Mouse (Mus musculus): ENCODE measurements at regions not wholly inside any gene's neighbourhood (a gene's known extent, or its start where the extent isn't known, plus 50 kb on each side); places are given as distances from the start of the nearest gene placed in this dataset.

- no peak overlapping the region for H3K9ac ChIP-seq (ENCODE audit: insufficient read depth, low read depth)
- no peaks in the 10 kb centered on the region for H3K36me3 ChIP-seq (replicated peaks in 1 of 2; ENCODE audit: control insufficient read depth in 1 of 2, insufficient read depth in 1 of 2, low read length in 1 of 2)
- no peak for TF ChIP-seq USF2 (conservative IDR thresholded peaks at IDR 0.05; ENCODE audit: low read depth, low read length)
- no peak for TF ChIP-seq USF1 (IDR thresholded peaks at IDR 0.05; ENCODE audit: low read depth, low read length)
- no peak for TF ChIP-seq POLR2AphosphoS2 (IDR thresholded peaks at IDR 0.05; ENCODE audit: low read depth, low read length)
- TF ChIP-seq POLR2A (IDR thresholded peaks at IDR 0.05; ENCODE audit: low read depth, low read length): no peak
- no peak for TF ChIP-seq EP300 (IDR thresholded peaks at IDR 0.05; ENCODE audit: low read length)
- TF ChIP-seq E2F4 (IDR thresholded peaks at IDR 0.05; ENCODE audit: insufficient replicate concordance, low read depth, low read length): no peak
- no peak for TF ChIP-seq MAFK (IDR thresholded peaks at IDR 0.05; ENCODE audit: insufficient replicate concordance, low read length)
- no peak for TF ChIP-seq KAT2A (IDR thresholded peaks at IDR 0.05; ENCODE audit: insufficient replicate concordance, low read length)
- no peak for TF ChIP-seq CHD1 (IDR thresholded peaks at IDR 0.05; ENCODE audit: low read depth, low read length)
- TF ChIP-seq ELF1 (IDR thresholded peaks at IDR 0.05; ENCODE audit: low read depth, low read length): no peak
- no peak for TF ChIP-seq RCOR1 (conservative IDR thresholded peaks at IDR 0.05; ENCODE audit: low read depth, low read length)
- TF ChIP-seq TBP (conservative IDR thresholded peaks at IDR 0.05; ENCODE audit: low read depth, low read length): no peak
- no peak for TF ChIP-seq JUN (IDR thresholded peaks at IDR 0.05; ENCODE audit: insufficient read depth, low read depth, low read length)
- no peak for TF ChIP-seq MAX (IDR thresholded peaks at IDR 0.05; ENCODE audit: low read length)
- TF ChIP-seq ETS1 (conservative IDR thresholded peaks at IDR 0.05; ENCODE audit: low read depth, low read length): no peak
- TF ChIP-seq ZMIZ1 (IDR thresholded peaks at IDR 0.05; ENCODE audit: low read depth, low read length): no peak
- in situ Hi-C loops (cut with MboI; ENCODE audit: low pct_ligation_motif_present, low pct_unique_long_range_greater_than_20kb, low sequenced_read_pairs): loop anchor here (25.0 kb wide), 1 partner anchor 166 kb away; no protein-coding TSS in a partner anchor
- no peaks in the 10 kb centered on the region for H3K9me3 ChIP-seq (replicated peaks; ENCODE audit: low read length)
- no peak overlapping the region for H3K4me3 ChIP-seq (replicated peaks in 1 of 3; ENCODE audit: low read depth in 2 of 3, low read length in 2 of 3, poor library complexity in 1 of 3)
- DNase-seq (ENCODE audit: extremely low read depth): no peak
- H3K4me2 ChIP-seq (ENCODE audit: insufficient read depth, low read depth, poor library complexity, severe bottlenecking): no peak overlapping the region
- no peaks in the 10 kb centered on the region for H3K79me2 ChIP-seq (replicated peaks; ENCODE audit: control insufficient read depth, extremely low read depth, insufficient read depth, poor library complexity, severe bottlenecking)
- H3K4me1 ChIP-seq (ENCODE audit: control insufficient read depth in 1 of 2, insufficient read depth in 2 of 2): peaks cover 0 to 2% of the 10 kb centered on the region in 2 experiments; a peak in 1 of 4 replicates
- no peak overlapping the region for H3K27ac ChIP-seq (ENCODE audit: insufficient read depth, low read depth)
- dilution Hi-C loops (cut with MboI; ENCODE audit: extremely low pct_ligation_motif_present, extremely low pct_unique_long_range_greater_than_20kb, low sequenced_read_pairs): no loop called here
- H3K27me3 ChIP-seq (replicated peaks): peaks cover 85% of the 10 kb centered on the region
These were observed 184.5 kb downstream of the Matn1 start for GRCm38 (mm10) chr4:131128646-131129045.

- TF ChIP-seq BHLHE40 (IDR thresholded peaks at IDR 0.05; ENCODE audit: low read depth, low read length) (no peak), USF1 (IDR thresholded peaks at IDR 0.05; ENCODE audit: low read depth, low read length) (no peak), MYC (IDR thresholded peaks at IDR 0.05; ENCODE audit: low read depth, low read length) (no peak), GABPA (IDR thresholded peaks at IDR 0.05; ENCODE audit: insufficient replicate concordance, low read depth, low read length) (no peak), HCFC1 (IDR thresholded peaks at IDR 0.05; ENCODE audit: low read depth, low read length) (no peak), CHD1 (IDR thresholded peaks at IDR 0.05; ENCODE audit: low read depth, low read length) (no peak), TCF12 (IDR thresholded peaks at IDR 0.05; ENCODE audit: low read depth, low read length) (no peak), CHD2 (IDR thresholded peaks at IDR 0.05; ENCODE audit: low read length) (no peak), E2F4 (IDR thresholded peaks at IDR 0.05; ENCODE audit: insufficient replicate concordance, low read depth, low read length) (no peak), POLR2AphosphoS2 (IDR thresholded peaks at IDR 0.05; ENCODE audit: low read depth, low read length) (no peak), NRF1 (IDR thresholded peaks at IDR 0.05; ENCODE audit: low read depth, low read length) (no peak), MXI1 (IDR thresholded peaks at IDR 0.05; ENCODE audit: low read depth, low read length) (no peak), KAT2A (IDR thresholded peaks at IDR 0.05; ENCODE audit: insufficient replicate concordance, low read length) (no peak), ELF1 (IDR thresholded peaks at IDR 0.05; ENCODE audit: low read depth, low read length) (no peak)
- Histone ChIP-seq H3K27me3 (replicated peaks) (peaks cover 80% of the 10 kb centered on the region), H3K9ac (ENCODE audit: insufficient read depth, low read depth) (no peak overlapping the region), H3K4me1 (ENCODE audit: control insufficient read depth in 1 of 2, insufficient read depth in 2 of 2) (no peaks in the 10 kb centered on the region), H3K79me2 (replicated peaks; ENCODE audit: control insufficient read depth, extremely low read depth, insufficient read depth, poor library complexity, severe bottlenecking) (no peaks in the 10 kb centered on the region), H3K9me3 (replicated peaks; ENCODE audit: low read length) (no peaks in the 10 kb centered on the region), H3K36me3 (replicated peaks in 1 of 2; ENCODE audit: control insufficient read depth in 1 of 2, insufficient read depth in 1 of 2, low read length in 1 of 2) (no peaks in the 10 kb centered on the region), H3K4me3 (replicated peaks in 1 of 3; ENCODE audit: low read depth in 2 of 3, low read length in 2 of 3, poor library complexity in 1 of 3) (no peak overlapping the region), H3K27ac (ENCODE audit: insufficient read depth, low read depth) (no peak overlapping the region), H3K4me2 (ENCODE audit: insufficient read depth, low read depth, poor library complexity, severe bottlenecking) (no peak overlapping the region)
- dilution Hi-C loops (cut with MboI; ENCODE audit: extremely low pct_ligation_motif_present, extremely low pct_unique_long_range_greater_than_20kb, low sequenced_read_pairs) (no loop called here), in situ Hi-C loops (cut with MboI; ENCODE audit: low pct_ligation_motif_present, low pct_unique_long_range_greater_than_20kb, low sequenced_read_pairs) (loop anchor here (25.0 kb wide), 1 partner anchor 170 kb away; no protein-coding TSS in a partner anchor)
- no peak for DNase-seq (ENCODE audit: extremely low read depth)
These were observed 188.0 kb downstream of the Matn1 start for GRCm38 (mm10) chr4:131132201-131132600.

Measured in CH12.LX (cell line).